ENCODE assay signal across 22 mouse cellular contexts in genomic region chr17:11070996-11071395, GRCm38 (mm10).
"Had no signal": no experiment of that assay in that cellular context is flagged by ENCODE, and none has a peak within 500 bp of the region (broad histone marks: within the 10 kb centered on the region; RNA-seq: fewer than 3 reads in every experiment).

No protein-coding gene starts in this region.

- H3K36me3 ChIP-seq: embryonic facial prominence, embryonic 10.5 days; embryonic facial prominence, embryonic 12.5 days; embryonic facial prominence, embryonic 13.5 days; embryonic facial prominence, embryonic 15.5 days; forebrain, embryonic 10.5 days; forebrain, embryonic 12.5 days; forebrain, embryonic 15.5 days; heart, embryonic 10.5 days; heart, embryonic 12.5 days; heart, embryonic 13.5 days had no signal

- H3K4me3 ChIP-seq: embryonic facial prominence, embryonic 10.5 days; embryonic facial prominence, embryonic 12.5 days; embryonic facial prominence, embryonic 13.5 days; embryonic facial prominence, embryonic 15.5 days; erythroblast, embryonic 14.5 days; forebrain, embryonic 10.5 days; forebrain, embryonic 12.5 days; forebrain, embryonic 13.5 days; forebrain, embryonic 15.5 days; gastrocnemius, adult 2 months; heart, embryonic 10.5 days; heart, embryonic 12.5 days; heart, embryonic 13.5 days had no signal

- H3K9ac ChIP-seq: embryonic facial prominence, embryonic 12.5 days; embryonic facial prominence, embryonic 13.5 days; embryonic facial prominence, embryonic 15.5 days; forebrain, embryonic 12.5 days; forebrain, embryonic 13.5 days; forebrain, embryonic 15.5 days; forebrain, postnatal 0 days; heart, embryonic 12.5 days; heart, embryonic 13.5 days had no signal

- DNase-seq: cerebellum, adult 18-20 months; cerebellum, adult 8-10 months; embryo, embryonic 11 days; forebrain, postnatal 0 days; gastrocnemius, adult 2 months; gastrocnemius, postnatal 10 days; gastrocnemius, postnatal 14 days; gastrocnemius, postnatal 25 days; gastrocnemius, postnatal 36 days; heart, adult 18-20 months had no signal

- H3K27me3 ChIP-seq: embryonic facial prominence, embryonic 12.5 days; embryonic facial prominence, embryonic 13.5 days; embryonic facial prominence, embryonic 15.5 days; forebrain, embryonic 12.5 days; forebrain, embryonic 13.5 days; forebrain, embryonic 15.5 days had no signal

- H3K27ac ChIP-seq: embryonic facial prominence, embryonic 10.5 days; embryonic facial prominence, embryonic 12.5 days; embryonic facial prominence, embryonic 13.5 days; embryonic facial prominence, embryonic 15.5 days; forebrain, embryonic 10.5 days; forebrain, embryonic 12.5 days; forebrain, embryonic 13.5 days; forebrain, embryonic 15.5 days; gastrocnemius, adult 2 months; heart, embryonic 10.5 days; heart, embryonic 13.5 days had no signal

- H3K4me1 ChIP-seq: heart, embryonic 12.5 days had no signal
